Mouse (Mus musculus): Measurements from ENCODE around the gene Olfr871. TPM values are rescaled to one million over a fixed set of nuclear protein-coding genes. Genes with fewer than 3 reads are reported as not detected.

The Olfr871 gene
- polyA plus RNA-seq, 1 experiment, result not detected

DNA sequence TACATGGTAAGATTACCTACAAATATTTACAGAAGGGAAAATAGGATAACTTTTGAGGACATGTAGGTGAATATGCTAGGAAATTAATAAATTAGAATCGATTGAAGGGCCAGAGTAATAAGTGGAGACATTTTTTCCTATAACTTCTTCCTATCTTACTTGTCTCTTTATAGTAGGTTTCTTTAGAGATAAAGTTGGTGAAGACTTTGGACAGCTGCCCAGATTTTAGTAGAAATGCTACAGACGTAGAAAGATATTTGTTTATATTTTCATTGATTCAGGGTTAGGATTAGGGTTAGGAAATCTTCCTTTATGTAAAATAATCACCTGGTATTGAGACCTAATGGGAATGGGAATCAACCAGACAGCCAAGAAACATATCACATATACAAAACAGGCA is 530 bp upstream of the Olfr871 start:
- Histone ChIP-seq H3K4me3 (no peak overlapping the region), H3K4me2 (ENCODE audit: low read depth) (no peak overlapping the region), H3K79me2 (ENCODE audit: control insufficient read depth, insufficient read depth) (no peaks in the 10 kb centered on the region), H3K36me3 (ENCODE audit: control insufficient read depth, insufficient read depth) (no peaks in the 10 kb centered on the region), H3K27me3 (ENCODE audit: control insufficient read depth, insufficient read depth, insufficient read length) (no peaks in the 10 kb centered on the region), H3ac (ENCODE audit: control insufficient read depth, insufficient read length) (no peak overlapping the region)
- TF ChIP-seq MYOG (IDR thresholded peaks at IDR 0.05; ENCODE audit: control insufficient read depth in 1 of 3, insufficient read depth in 1 of 3, insufficient read length in 2 of 3, low read depth in 2 of 3), result no peak

DNA sequence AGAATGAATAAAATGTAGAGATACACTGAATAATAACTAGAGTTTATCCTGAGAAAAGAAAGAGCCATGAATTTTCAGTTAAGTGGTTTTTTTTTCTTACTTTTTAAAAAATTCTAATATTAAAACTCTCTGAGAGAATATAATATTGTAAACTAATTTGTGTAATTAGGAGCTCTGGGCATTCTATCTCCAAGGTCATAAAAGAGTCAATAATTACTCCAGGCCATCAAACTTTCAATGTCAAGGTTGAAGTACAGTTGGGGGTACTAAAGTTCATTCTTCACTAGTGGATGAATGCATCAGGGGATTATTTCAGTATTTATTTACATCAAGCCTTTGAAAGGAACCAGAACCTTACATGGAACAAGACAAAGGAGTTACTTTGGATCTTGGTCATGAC is 24.8 kb downstream of the Olfr871 start, which contains the start of gene Olfr872:
TSS of gene Olfr872 (plus strand) at position 301 of the 400 bp plus-strand sequence.
- H3K4me2 ChIP-seq (ENCODE audit: low read depth), result no peak within 1 kb of the TSS
- no peak within 1 kb of the TSS for H3K4me3 ChIP-seq
- no peaks in the 10 kb centered on the region for H3K79me2 ChIP-seq (ENCODE audit: control insufficient read depth, insufficient read depth)
- no peak for TF ChIP-seq MYOD1 (IDR thresholded peaks at IDR 0.05; ENCODE audit: control insufficient read depth in 1 of 3, insufficient read length in 2 of 3, low read depth in 2 of 3)
- TF ChIP-seq TCF12 (IDR thresholded peaks at IDR 0.05; ENCODE audit: insufficient read depth, poor library complexity, severe bottlenecking), result no peak
- no peak for TF ChIP-seq USF1 (IDR thresholded peaks at IDR 0.05; ENCODE audit: low read depth)
- TF ChIP-seq CEBPB (IDR thresholded peaks at IDR 0.05; ENCODE audit: insufficient read depth, poor library complexity, severe bottlenecking), result no peak
- TF ChIP-seq MYOG (IDR thresholded peaks at IDR 0.05; ENCODE audit: control insufficient read depth in 1 of 3, insufficient read depth in 1 of 3, insufficient read length in 2 of 3, low read depth in 2 of 3), result no peak
- no peak for TF ChIP-seq SRF (IDR thresholded peaks at IDR 0.05; ENCODE audit: control insufficient read depth, insufficient read length, low read depth)
- TF ChIP-seq TCF3 (IDR thresholded peaks at IDR 0.05; ENCODE audit: insufficient read length, low read depth), result no peak
- no peak for TF ChIP-seq MAX (IDR thresholded peaks at IDR 0.05; ENCODE audit: low read depth)
- TF ChIP-seq POLR2AphosphoS2 (IDR thresholded peaks at IDR 0.05; ENCODE audit: insufficient read length, low read depth), result no peak
- no peak for TF ChIP-seq REST (IDR thresholded peaks at IDR 0.05; ENCODE audit: insufficient read depth, insufficient read length)
- no peak for TF ChIP-seq POLR2A (IDR thresholded peaks at IDR 0.05; ENCODE audit: insufficient read length, low read depth)
- TF ChIP-seq E2F4 (IDR thresholded peaks at IDR 0.05; ENCODE audit: insufficient read depth), result no peak
- H3K27me3 ChIP-seq (ENCODE audit: control insufficient read depth, insufficient read depth, insufficient read length), result no peaks in the 10 kb centered on the region
- no peaks in the 10 kb centered on the region for H3K36me3 ChIP-seq (ENCODE audit: control insufficient read depth, insufficient read depth)
- H3ac ChIP-seq (ENCODE audit: control insufficient read depth, insufficient read length), result no peak within 1 kb of the TSS

DNA sequence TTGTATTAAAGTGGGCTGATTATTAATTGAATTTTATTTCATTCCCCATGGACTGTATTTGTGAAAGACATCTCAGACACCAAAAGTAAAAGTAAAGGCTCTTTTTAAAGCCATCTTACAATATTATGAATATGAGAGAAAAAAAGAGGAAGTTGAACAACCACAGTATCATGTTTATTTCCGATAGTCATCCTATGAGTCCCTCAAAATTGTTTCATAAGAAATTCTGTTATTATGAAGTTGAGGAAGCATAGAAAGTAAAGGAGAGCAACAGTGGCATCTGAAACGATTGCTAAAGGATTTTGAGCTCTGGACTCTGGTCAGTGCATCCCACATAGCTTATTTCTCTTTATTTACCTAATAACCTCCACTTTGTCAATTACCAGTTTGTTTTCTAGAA is 25.4 kb downstream of the Olfr871 start:
- H3K36me3 ChIP-seq (ENCODE audit: control insufficient read depth, insufficient read depth), result no peaks in the 10 kb centered on the region
- H3K4me2 ChIP-seq (ENCODE audit: low read depth), result no peak overlapping the region
- no peak overlapping the region for H3ac ChIP-seq (ENCODE audit: control insufficient read depth, insufficient read length)
- H3K79me2 ChIP-seq (ENCODE audit: control insufficient read depth, insufficient read depth), result no peaks in the 10 kb centered on the region
- TF ChIP-seq TCF3 (IDR thresholded peaks at IDR 0.05; ENCODE audit: insufficient read length, low read depth) (no peak), MYOG (IDR thresholded peaks at IDR 0.05; ENCODE audit: control insufficient read depth in 1 of 3, insufficient read depth in 1 of 3, insufficient read length in 2 of 3, low read depth in 2 of 3) (no peak), POLR2A (IDR thresholded peaks at IDR 0.05; ENCODE audit: insufficient read length, low read depth) (no peak), E2F4 (IDR thresholded peaks at IDR 0.05; ENCODE audit: insufficient read depth) (no peak)
- H3K4me3 ChIP-seq, result no peak overlapping the region
- no peaks in the 10 kb centered on the region for H3K27me3 ChIP-seq (ENCODE audit: control insufficient read depth, insufficient read depth, insufficient read length)

Other genes starting within 250 kb of the Olfr871 start
- not detected for gene Olfr866, start 184.2 kb upstream of the Olfr871 start, polyA plus RNA-seq (2012; fragmentation: generic; extraction: Trizol)
- not detected for gene Olfr867, start 154.6 kb upstream of the Olfr871 start, polyA plus RNA-seq (2012; fragmentation: generic; extraction: Trizol)
- not detected for gene Olfr868, start 113.6 kb upstream of the Olfr871 start, polyA plus RNA-seq (2012; fragmentation: generic; extraction: Trizol)
- gene Olfr869, start 83.2 kb upstream of the Olfr871 start, polyA plus RNA-seq (2012; fragmentation: generic; extraction: Trizol), result not detected
- not detected for gene Olfr870, start 38.1 kb upstream of the Olfr871 start, polyA plus RNA-seq (2012; fragmentation: generic; extraction: Trizol)
- not detected for gene Olfr872, start 24.9 kb downstream of the Olfr871 start, polyA plus RNA-seq (2012; fragmentation: generic; extraction: Trizol)
- gene Olfr39, start 70.1 kb downstream of the Olfr871 start, polyA plus RNA-seq (2012; fragmentation: generic; extraction: Trizol), result not detected
- not detected for gene Olfr873, start 86.3 kb downstream of the Olfr871 start, polyA plus RNA-seq (2012; fragmentation: generic; extraction: Trizol)
- gene Olfr18, start 123.9 kb downstream of the Olfr871 start, polyA plus RNA-seq (2012; fragmentation: generic; extraction: Trizol), result not detected
- 18.4 TPM for gene Zfp560, start 173.0 kb downstream of the Olfr871 start, polyA plus RNA-seq (2012; fragmentation: generic; extraction: Trizol)
- gene Zfp26, start 248.0 kb downstream of the Olfr871 start, polyA plus RNA-seq (2012; fragmentation: generic; extraction: Trizol), result 2.0 TPM